Mouse (Mus musculus) cerebellum, adult 9-11 months (tissue): ENCODE measurements around the gene Gm17387.

ENCODE experiments used
- DNase-seq: peaks from one replicate; pipeline ENCODE4 v3.0.0; 2022

The Gm17387 gene

GRCm38 (mm10) chr7:141077841-141078240 is 48.9 kb downstream of the Gm17387 start, which contains the start of gene Pkp3:
TSS of gene Pkp3 (plus strand) at chr7:141078218.
- no peak for DNase-seq

GRCm38 (mm10) chr7:141078876-141079275 is 49.9 kb downstream of the Gm17387 start:
- no peak for DNase-seq
